Mouse (Mus musculus): ENCODE measurements around the gene Zfp592. TPM values are rescaled to one million over a fixed set of nuclear protein-coding genes. Genes with fewer than 3 reads are reported as not detected.

The Zfp592 gene
- total RNA-seq (2021): 10 to 100 TPM; 16.1 to 17.1 TPM
- 10.6 and 11.0 TPM in 2 replicates for polyA plus RNA-seq (2012; rRNA removed)
- long read RNA-seq, full-length matches to known transcripts: 11 of 18 reads
- long read RNA-seq, partial matches to known transcripts: 4 of 18 reads
- long read RNA-seq, other reads (novel, unspliced or antisense): 3 of 18 reads

DNA sequence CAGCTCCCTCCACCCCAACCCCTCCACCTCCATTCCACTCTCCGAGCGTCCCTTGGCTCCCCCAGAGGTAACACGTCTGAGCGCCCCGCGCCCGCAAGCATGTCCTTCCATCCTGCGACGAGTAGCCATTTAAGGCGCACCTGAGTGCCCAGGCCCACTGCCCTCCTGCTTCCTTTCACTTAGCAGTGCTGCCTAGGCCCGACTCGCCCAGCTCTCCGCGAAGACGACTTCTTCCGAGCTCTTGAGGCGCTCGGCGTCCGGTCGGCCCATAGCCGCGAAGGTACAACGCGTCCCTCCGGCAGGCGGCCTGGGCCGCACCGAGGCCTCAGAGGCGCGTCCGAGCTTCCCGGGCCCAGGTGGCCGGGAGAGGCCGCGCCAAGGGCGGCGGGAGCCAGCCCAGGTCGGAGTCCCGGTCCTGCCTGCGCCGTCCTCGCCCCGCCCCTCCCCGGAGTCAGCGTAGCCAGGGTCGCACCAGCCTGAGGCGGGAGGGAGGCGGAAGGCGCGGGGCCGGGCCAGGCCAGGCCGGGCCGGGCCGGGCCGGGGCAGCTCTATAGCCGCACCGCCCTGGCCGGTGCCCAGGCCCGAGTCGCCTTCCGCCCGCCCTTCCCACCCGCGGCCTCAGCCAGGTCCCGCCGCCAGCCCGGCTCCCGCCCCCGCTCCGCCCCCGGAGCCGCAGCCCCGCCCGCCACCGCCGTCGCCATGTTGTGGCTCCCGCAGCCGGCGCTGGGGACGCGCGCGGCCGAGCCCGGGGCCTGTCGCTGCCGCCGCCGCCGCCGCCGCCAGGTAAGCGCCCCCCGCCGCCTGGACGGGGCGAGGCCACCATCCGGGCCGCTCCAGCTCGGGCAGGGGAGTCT, at the start of gene Zfp592:
Zfp592 (plus strand) TSS at position 702 of the 854 bp plus-strand sequence.
- under 1% methylated on average over 79 of the region's 102 CpGs for WGBS
- intact Hi-C loops (cut with DNase I): loop anchor here (2.0 to 5.0 kb wide), 6 partner anchors 46 to 219 kb away; partner anchors contain the start of genes Pde8a, Sec11a, Wdr73 and Zscan2
- H3K79me2 ChIP-seq (replicated peaks; ENCODE audit: control insufficient read depth, insufficient read depth, low read length): no peaks in the 10 kb centered on the region
- peaks cover 4% of the 10 kb centered on the region for H3K4me1 ChIP-seq (ENCODE audit: control insufficient read depth, insufficient read depth, low read length)
- peak; percentile 34 for TF ChIP-seq CTCF (IDR thresholded peaks at IDR 0.05)
- 0 out of 2 replicates have a peak, but pooled peaks have one; percentile 44 for TF ChIP-seq POLR2A (IDR thresholded peaks at IDR 0.05; ENCODE audit: insufficient read depth, low read depth, low read length)
- no peak for TF ChIP-seq EP300 (IDR thresholded peaks at IDR 0.05; ENCODE audit: insufficient read depth, low read depth, low read length)
- H3K27ac ChIP-seq: peak within 1 kb of the TSS; percentile 98
- peak within 1 kb of the TSS; percentile 89 for H3K4me3 ChIP-seq
- peaks cover 16% of the 10 kb centered on the region for H3K36me3 ChIP-seq (ENCODE audit: control insufficient read depth, insufficient read depth, low read length)
- peak within 1 kb of the TSS; percentile 94 for H3K9ac ChIP-seq (ENCODE audit: low read depth, low read length)
- DNase-seq: peak; percentile 92
- H3K27me3 ChIP-seq (ENCODE audit: control insufficient read depth, insufficient read depth, low read length): no peaks in the 10 kb centered on the region

DNA sequence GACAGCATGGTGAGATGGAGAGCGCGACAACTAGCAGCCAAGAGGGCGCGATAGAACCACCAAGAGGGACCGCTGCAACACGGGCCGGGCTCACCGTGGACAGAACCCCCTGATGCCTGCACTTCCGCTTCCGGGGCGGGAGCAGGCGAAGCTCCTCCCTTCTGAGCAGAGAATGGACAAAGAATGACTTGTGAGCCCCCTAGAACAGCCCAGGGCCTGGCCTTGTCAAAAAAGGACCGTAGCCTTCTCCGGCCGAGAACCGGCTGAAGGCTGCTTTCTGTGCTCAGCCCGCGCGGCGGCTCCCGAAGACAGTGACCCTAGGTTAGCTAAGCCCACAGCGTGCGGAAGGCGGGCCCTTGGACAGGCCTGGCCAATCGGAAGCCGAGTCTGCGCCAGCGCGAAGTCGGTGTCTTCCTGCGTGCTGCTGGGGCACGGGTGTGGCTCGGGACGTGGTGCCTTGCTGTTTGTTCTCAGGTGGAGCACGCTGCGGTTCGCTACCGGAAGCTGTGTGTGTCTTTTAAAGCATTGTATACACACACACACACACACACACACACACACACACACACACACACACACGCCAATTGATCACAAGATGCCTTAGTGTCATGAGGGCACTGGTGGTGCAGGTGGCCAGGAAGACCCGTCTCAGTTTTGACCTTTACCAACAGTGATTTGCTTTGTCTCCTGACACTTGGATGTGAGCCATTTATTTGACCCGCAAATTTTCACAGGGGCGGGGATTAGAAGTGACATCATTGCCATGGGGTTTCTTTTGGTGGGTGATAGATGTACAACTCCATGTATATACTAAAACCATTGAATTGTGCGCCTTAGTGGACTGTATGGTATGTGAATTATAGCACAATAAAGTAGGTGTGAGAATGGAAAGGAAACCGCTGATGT, 45.8 kb upstream of the Zfp592 start, which contains the start of gene Sec11a:
Sec11a (minus strand) TSS at position 336 of the 906 bp plus-strand sequence.
- Histone ChIP-seq H3K4me1 (ENCODE audit: control insufficient read depth, insufficient read depth, low read length) (peaks cover 1% of the 10 kb centered on the region), H3K79me2 (replicated peaks; ENCODE audit: control insufficient read depth, insufficient read depth, low read length) (0 out of 2 replicates have a peak, but pooled peaks cover 2% of the 10 kb centered on the region), H3K27me3 (ENCODE audit: control insufficient read depth, insufficient read depth, low read length) (no peaks in the 10 kb centered on the region), H3K9ac (ENCODE audit: low read depth, low read length) (peak within 1 kb of the TSS; percentile 73), H3K4me3 (peak within 1 kb of the TSS; percentile 84), H3K36me3 (ENCODE audit: control insufficient read depth, insufficient read depth, low read length) (no peaks in the 10 kb centered on the region; the same call in 1 of the 2 replicates), H3K27ac (peak within 1 kb of the TSS; percentile 99)
- peak; percentile 82 for TF ChIP-seq POLR2A (IDR thresholded peaks at IDR 0.05; ENCODE audit: insufficient read depth, low read depth, low read length)
- no peak for TF ChIP-seq CTCF (IDR thresholded peaks at IDR 0.05)
- WGBS: 2% methylated on average over 44 of the region's 44 CpGs
- peak; percentile 96 for DNase-seq
- intact Hi-C loops (cut with DNase I): loop anchor here (2.0 to 5.0 kb wide), 3 partner anchors 45 to 210 kb away; partner anchors contain the start of genes Wdr73 and Zfp592

DNA sequence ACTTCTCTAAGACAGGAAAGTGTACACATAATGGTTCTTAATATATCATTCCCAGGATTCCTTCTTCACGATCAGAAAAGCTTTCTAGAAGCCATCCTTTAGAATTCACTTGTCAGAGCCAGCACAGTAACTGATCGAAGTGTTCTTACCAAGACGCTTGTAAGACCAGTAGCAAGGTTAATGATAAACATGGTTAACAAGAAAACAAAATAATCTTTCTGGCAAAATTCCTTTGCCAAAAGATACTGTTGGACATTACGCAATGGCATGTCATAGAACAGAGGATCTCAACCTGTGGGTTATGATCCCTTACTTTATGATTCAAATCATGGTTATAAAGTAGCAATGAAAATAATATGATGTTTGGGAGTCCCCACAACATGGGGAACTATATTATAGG, 42.0 kb upstream of the Zfp592 start:
- Histone ChIP-seq H3K4me1 (ENCODE audit: control insufficient read depth, insufficient read depth, low read length) (no peaks in the 10 kb centered on the region), H3K9ac (ENCODE audit: low read depth, low read length) (no peak overlapping the region), H3K27ac (no peak overlapping the region), H3K79me2 (replicated peaks; ENCODE audit: control insufficient read depth, insufficient read depth, low read length) (no peaks in the 10 kb centered on the region), H3K4me3 (no peak overlapping the region), H3K36me3 (ENCODE audit: control insufficient read depth, insufficient read depth, low read length) (no peaks in the 10 kb centered on the region; the same call in 1 of the 2 replicates), H3K27me3 (ENCODE audit: control insufficient read depth, insufficient read depth, low read length) (no peaks in the 10 kb centered on the region)
- DNase-seq: no peak
- intact Hi-C loops (cut with DNase I): no loop called here
- no peak for TF ChIP-seq POLR2A (IDR thresholded peaks at IDR 0.05; ENCODE audit: insufficient read depth, low read depth, low read length)
- TF ChIP-seq EP300 (IDR thresholded peaks at IDR 0.05; ENCODE audit: insufficient read depth, low read depth, low read length): no peak
- TF ChIP-seq CTCF (IDR thresholded peaks at IDR 0.05): no peak
- 73% methylated on average over 4 of the region's 4 CpGs for WGBS

DNA sequence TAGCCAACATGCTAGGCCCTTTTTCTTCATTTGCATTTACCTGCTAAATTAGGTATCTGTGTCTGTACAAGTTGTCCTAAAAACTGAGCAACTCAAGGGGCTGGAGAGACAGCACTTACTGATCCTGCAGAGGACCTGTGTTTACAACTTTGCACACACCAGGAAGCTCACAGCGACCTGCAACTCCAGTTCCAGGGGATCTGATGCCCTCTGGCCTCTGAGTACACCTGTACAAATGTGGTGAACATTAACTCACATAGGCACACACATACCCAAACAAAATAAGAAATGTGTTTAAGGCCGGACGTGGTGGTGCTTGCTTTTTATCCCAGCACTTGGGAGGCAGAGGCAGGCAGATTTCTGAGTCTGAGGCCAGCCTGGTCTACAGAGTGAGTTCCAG, 41.3 kb upstream of the Zfp592 start:
- Histone ChIP-seq H3K79me2 (replicated peaks; ENCODE audit: control insufficient read depth, insufficient read depth, low read length) (no peaks in the 10 kb centered on the region), H3K4me3 (no peak overlapping the region), H3K9ac (ENCODE audit: low read depth, low read length) (no peak overlapping the region), H3K4me1 (ENCODE audit: control insufficient read depth, insufficient read depth, low read length) (no peaks in the 10 kb centered on the region), H3K27ac (no peak overlapping the region), H3K27me3 (ENCODE audit: control insufficient read depth, insufficient read depth, low read length) (no peaks in the 10 kb centered on the region), H3K36me3 (ENCODE audit: control insufficient read depth, insufficient read depth, low read length) (no peaks in the 10 kb centered on the region)
- no peak for DNase-seq
- TF ChIP-seq POLR2A (IDR thresholded peaks at IDR 0.05; ENCODE audit: insufficient read depth, low read depth, low read length): no peak
- WGBS: 66% methylated on average over 3 of the region's 3 CpGs
- intact Hi-C loops (cut with DNase I): no loop called here

DNA sequence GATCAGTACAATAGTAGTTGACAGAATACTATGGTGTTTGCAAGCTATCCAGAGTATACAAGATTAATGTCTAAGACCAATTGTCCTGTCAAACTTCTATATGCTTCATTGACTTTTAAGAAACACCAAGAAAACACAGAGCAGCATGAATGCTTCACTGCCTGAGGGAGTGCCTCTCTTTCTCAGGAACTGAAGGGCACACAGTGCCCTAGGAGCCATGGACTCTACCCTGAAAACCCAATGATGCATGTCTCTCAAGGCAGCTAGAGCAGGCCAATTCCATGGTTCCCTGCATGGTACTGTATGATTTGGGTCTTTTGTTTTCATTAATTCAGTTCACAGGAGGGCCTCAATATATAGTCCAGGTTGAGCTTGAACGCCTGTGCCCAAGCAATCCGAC, 39.2 kb upstream of the Zfp592 start:
- Histone ChIP-seq H3K79me2 (replicated peaks; ENCODE audit: control insufficient read depth, insufficient read depth, low read length) (no peaks in the 10 kb centered on the region), H3K36me3 (ENCODE audit: control insufficient read depth, insufficient read depth, low read length) (no peaks in the 10 kb centered on the region), H3K27ac (no peak overlapping the region), H3K4me3 (no peak overlapping the region), H3K4me1 (ENCODE audit: control insufficient read depth, insufficient read depth, low read length) (no peaks in the 10 kb centered on the region), H3K27me3 (ENCODE audit: control insufficient read depth, insufficient read depth, low read length) (no peaks in the 10 kb centered on the region), H3K9ac (ENCODE audit: low read depth, low read length) (no peak overlapping the region)
- intact Hi-C loops (cut with DNase I): no loop called here
- TF ChIP-seq EP300 (IDR thresholded peaks at IDR 0.05; ENCODE audit: insufficient read depth, low read depth, low read length) (no peak), POLR2A (IDR thresholded peaks at IDR 0.05; ENCODE audit: insufficient read depth, low read depth, low read length) (no peak)
- WGBS: 88% methylated on average over 2 of the region's 2 CpGs
- DNase-seq: no peak

Data from heart, adult 2 months (tissue).